Mouse (Mus musculus): ENCODE data around the gene Iqcm.

- TF ChIP-seq EP300 (IDR thresholded peaks at IDR 0.05) (no peak), CTCF (IDR thresholded peaks at IDR 0.05) (no peak)
These were observed 380.1 kb downstream of the Iqcm start for GRCm38 (mm10) chr8:75828468-75829132.

All from lung, postnatal 0 days (tissue).